Mouse (Mus musculus) left cerebral cortex, postnatal 4 days (tissue): ENCODE data around the gene Gm6812. TPM values are rescaled to one million over a fixed set of nuclear protein-coding genes. Genes with fewer than 3 reads are reported as not detected.
"Not testable (repeated sequence)": the region's sequence is repeated elsewhere in the genome, so short reads cannot be mapped to it uniquely, and the experiment has no call there.

ENCODE experiments used
- DNase-seq: peaks from one replicate; pipeline ENCODE4 v3.0.0-alpha.2; 2022
- intact Hi-C: fragments of 180-260 bp; cut with DNase I; formaldehyde crosslinking; loops from one replicate; pipeline ENCODE4 v1.15.1; 2025
- total RNA-seq, 2 experiments: library from RNA; stranded (reverse); gene quantifications; 2 replicates each; pipeline ENCODE4 v1.2.3; 2021

Gene Gm6812
- total RNA-seq = not detected

DNA sequence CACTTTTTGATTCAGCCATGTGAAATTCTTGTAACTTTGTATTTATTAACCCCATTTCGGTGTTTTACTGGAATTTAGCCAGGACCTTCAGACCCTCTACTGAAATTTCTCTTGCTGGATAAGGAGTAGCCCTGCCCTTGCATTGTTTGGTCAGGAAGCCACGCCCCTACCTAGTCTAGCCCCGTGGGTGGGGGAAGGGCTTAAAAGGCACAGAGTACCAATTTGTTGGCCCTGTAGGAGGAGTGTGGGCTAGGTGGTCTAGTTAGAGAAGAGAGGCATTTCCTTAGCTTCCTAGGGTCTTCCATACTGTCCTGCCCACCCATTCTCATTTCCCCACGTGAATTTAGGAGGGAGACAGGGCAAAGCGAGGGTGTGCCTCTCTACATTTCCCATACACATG lies at the start of gene Gm6812:
Gene Gm6812, minus strand, starts transcription at position 101 of the 400 bp plus-strand sequence.
- intact Hi-C loops, DNase-seq: not testable (repeated sequence)

GRCm38 (mm10) chrX:68865145-68865544 lies 27.7 kb downstream of the Gm6812 start:
- intact Hi-C loops = no loop called here
- DNase-seq = peak; percentile 56

Other genes with a start within 250 kb of the Gm6812 start
- 10 to 100 TPM; 83.7 to 91.1 TPM for gene Fmr1, start 214.5 kb downstream of the Gm6812 start, total RNA-seq
- gene Fmr1nb, start 131.2 kb downstream of the Gm6812 start, total RNA-seq = not detected
- 1 to 10 TPM; 2.8 to 3.2 TPM for gene Gm14698, start 72.0 kb downstream of the Gm6812 start, total RNA-seq